Mouse (Mus musculus) kidney, embryonic 14.5 days (tissue): ENCODE measurements around the gene Agxt2. TPM values are rescaled to one million over a fixed set of nuclear protein-coding genes. Genes with fewer than 3 reads are reported as not detected.

Experiments
- ATAC-seq: fragments of 200-750 bp; cut with Nextera tagmentation; 2 replicates; pipeline ENCODE4 v1.8.0; 2017; ENCODE audit warnings: moderate number of reproducible peaks, mild to moderate bottlenecking, moderate TSS enrichment, moderate library complexity; ENCODE audit not compliant: low FRiP score, low TSS enrichment
- H3K27ac ChIP-seq: fragments of 300-500 bp; sonication (generic); 2 replicates; pipeline ENCODE4 v1.5.1; 2014; ENCODE audit warnings: low read depth, mild to moderate bottlenecking, low read length, moderate library complexity, mixed read lengths
- H3K27me3 ChIP-seq: fragments of 300-500 bp; sonication (generic); 2 replicates; pipeline ENCODE4 v1.6.1; 2014; ENCODE audit warnings: mild to moderate bottlenecking, low read length; ENCODE audit not compliant: control insufficient read depth, insufficient read depth
- H3K36me3 ChIP-seq: fragments of 300-500 bp; sonication (generic); 2 replicates; pipeline ENCODE4 v1.6.1; 2014; ENCODE audit warnings: low read length, mixed read lengths; ENCODE audit not compliant: control insufficient read depth, insufficient read depth
- H3K4me1 ChIP-seq: fragments of 300-500 bp; sonication (generic); 2 replicates; pipeline ENCODE4 v1.6.1; 2014; ENCODE audit warnings: low read length, mixed read lengths; ENCODE audit not compliant: control insufficient read depth, insufficient read depth
- H3K4me2 ChIP-seq: fragments of 300-500 bp; sonication (generic); replicated peaks from 2 replicates; pipeline ENCODE4 v1.6.1; 2014; ENCODE audit warnings: low read depth, mild to moderate bottlenecking, low read length
- H3K4me3 ChIP-seq: fragments of 300-500 bp; sonication (generic); 2 replicates; pipeline ENCODE4 v1.5.1; 2014; ENCODE audit warnings: mild to moderate bottlenecking, low read length
- H3K9ac ChIP-seq: fragments of 300-500 bp; sonication (generic); 2 replicates; pipeline ENCODE4 v1.6.1; 2014; ENCODE audit warnings: low read depth, mild to moderate bottlenecking, low read length, moderate library complexity
- H3K9me3 ChIP-seq: fragments of 300-500 bp; sonication (generic); 2 replicates; pipeline ENCODE4 v1.6.1; 2016; ENCODE audit warnings: low read length; ENCODE audit not compliant: control insufficient read depth
- WGBS: fragments of 180-500 bp; shearing (Covaris S2); extraction: QIAGEN DNeasy Blood & Tissue Kit; methylation state at CpG from one replicate; pipeline ENCODE4 v1.1.7; 2014; 5-methylcytosine and 5-hydroxymethylcytosine counted together
- polyA plus RNA-seq: library from polyadenylated mRNA; unstranded; fragments of >200 nt; fragmentation: Nextera tagmentation; extraction: Ambion mirVana; gene quantifications from 2 replicates; pipeline ENCODE4 v1.2.1, GENCODE M21; 2014

Agxt2 gene
- polyA plus RNA-seq, 1 experiment from 2014 or later: 1.5 TPM

GRCm38 (mm10) chr15:10366331-10366730 lies 8.0 kb downstream of the Agxt2 start:
- Histone ChIP-seq H3K27ac (no peak overlapping the region), H3K9me3 (no peaks in the 10 kb centered on the region), H3K36me3 (no peaks in the 10 kb centered on the region), H3K4me3 (no peak overlapping the region), H3K4me2 (no peak overlapping the region), H3K9ac (no peak overlapping the region), H3K4me1 (no peaks in the 10 kb centered on the region), H3K27me3 (no peaks in the 10 kb centered on the region)
- WGBS: 89% methylated on average over 2 of the region's 2 CpGs
- ATAC-seq: no peak

GRCm38 (mm10) chr15:10375404-10375803 lies 17.1 kb downstream of the Agxt2 start:
- Histone ChIP-seq H3K4me3 (no peak overlapping the region), H3K4me1 (no peaks in the 10 kb centered on the region), H3K9me3 (no peaks in the 10 kb centered on the region), H3K4me2 (no peak overlapping the region), H3K27me3 (no peaks in the 10 kb centered on the region), H3K9ac (no peak overlapping the region), H3K36me3 (no peaks in the 10 kb centered on the region), H3K27ac (no peak overlapping the region)
- 87% methylated on average over 3 of the region's 3 CpGs for WGBS
- ATAC-seq: no peak

DNA sequence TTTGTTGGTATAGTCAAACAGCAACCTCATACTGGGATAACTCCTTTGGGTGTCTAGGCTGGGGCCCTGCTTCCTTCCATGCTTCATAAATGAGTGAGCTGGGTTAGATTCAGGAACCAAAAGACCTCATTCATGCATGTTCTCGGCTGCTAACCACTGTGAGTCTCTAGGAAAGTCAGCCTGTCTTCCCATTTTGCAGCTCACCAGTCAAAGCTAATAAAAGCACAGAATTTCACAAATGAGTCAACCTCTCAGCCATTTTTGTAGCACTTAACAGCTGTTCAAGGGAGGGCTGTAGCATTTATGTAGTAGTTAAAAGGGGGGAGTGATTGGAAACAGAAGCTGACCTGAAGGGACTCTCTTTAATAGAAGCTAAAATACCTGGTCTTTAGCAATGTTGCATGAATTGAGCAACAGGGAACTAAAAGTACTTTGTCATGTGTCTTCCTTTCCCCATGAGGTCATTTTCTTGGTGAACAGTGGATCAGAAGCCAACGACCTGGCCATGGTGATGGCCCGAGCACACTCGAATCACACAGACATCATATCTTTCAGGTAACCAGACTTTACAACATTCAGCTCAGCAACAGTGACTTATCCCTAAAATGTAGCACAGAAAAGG lies 20.1 kb downstream of the Agxt2 start:
- Histone ChIP-seq H3K4me3 (no peak overlapping the region), H3K27ac (no peak overlapping the region), H3K4me2 (no peak overlapping the region), H3K27me3 (no peaks in the 10 kb centered on the region), H3K4me1 (no peaks in the 10 kb centered on the region), H3K9ac (no peak overlapping the region), H3K9me3 (no peaks in the 10 kb centered on the region), H3K36me3 (no peaks in the 10 kb centered on the region)
- WGBS: 91% methylated on average over 4 of the region's 4 CpGs
- ATAC-seq: no peak

DNA sequence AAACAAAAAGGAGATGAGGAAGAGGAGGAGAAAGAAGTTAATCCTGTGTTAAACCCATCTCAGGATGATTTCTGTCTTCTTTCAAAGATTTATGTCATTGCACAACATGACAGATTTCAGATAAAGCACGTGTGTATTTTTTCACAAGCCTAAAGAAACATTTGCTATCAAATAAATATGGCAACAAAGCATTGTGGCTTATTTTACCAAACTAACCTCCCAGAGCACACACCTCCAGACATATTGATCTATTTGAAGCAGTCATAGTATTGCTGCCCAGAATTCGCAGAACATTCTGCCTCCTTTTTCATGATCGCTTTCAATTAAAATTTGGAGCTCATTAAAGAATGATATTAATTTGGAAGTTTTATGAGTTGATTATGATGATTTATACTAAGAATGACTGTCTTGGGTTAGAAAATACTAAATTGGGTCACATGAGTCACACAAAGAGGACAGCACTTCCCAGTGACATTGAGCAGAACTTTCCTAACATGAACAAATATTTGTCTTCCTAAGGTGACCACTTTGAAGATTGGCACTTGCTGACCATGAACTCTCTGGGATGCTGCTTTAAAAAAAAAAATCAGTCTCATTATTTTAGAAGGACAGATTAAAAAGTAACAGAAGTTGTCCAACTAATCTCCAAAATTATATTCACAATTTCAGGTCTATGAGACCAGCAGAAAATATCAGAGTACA lies 21.6 kb downstream of the Agxt2 start:
- H3K4me2 ChIP-seq: no peak overlapping the region
- ATAC-seq: no peak
- H3K4me1 ChIP-seq: no peaks in the 10 kb centered on the region
- H3K9me3 ChIP-seq: no peaks in the 10 kb centered on the region
- no peaks in the 10 kb centered on the region for H3K36me3 ChIP-seq
- no peak overlapping the region for H3K4me3 ChIP-seq
- 90% methylated on average over 3 of the region's 3 CpGs for WGBS
- H3K9ac ChIP-seq: no peak overlapping the region
- no peak overlapping the region for H3K27ac ChIP-seq
- H3K27me3 ChIP-seq: no peaks in the 10 kb centered on the region

GRCm38 (mm10) chr15:10387263-10387662 lies 28.9 kb downstream of the Agxt2 start:
- Histone ChIP-seq H3K36me3 (no peaks in the 10 kb centered on the region), H3K27ac (no peak overlapping the region), H3K9ac (no peak overlapping the region), H3K4me3 (no peak overlapping the region), H3K4me2 (no peak overlapping the region), H3K9me3 (no peaks in the 10 kb centered on the region), H3K4me1 (no peaks in the 10 kb centered on the region), H3K27me3 (no peaks in the 10 kb centered on the region)
- 74% methylated on average over 2 of the region's 2 CpGs for WGBS
- ATAC-seq: no peak

- H3K27ac ChIP-seq: no peak overlapping the region
- H3K4me2 ChIP-seq: no peak overlapping the region
- H3K9ac ChIP-seq: no peak overlapping the region
- no peak overlapping the region for H3K4me3 ChIP-seq
- 69% methylated on average over 2 of the region's 2 CpGs for WGBS
- no peaks in the 10 kb centered on the region for H3K4me1 ChIP-seq
- peak; percentile 57; the same call in 1 of the 2 replicates for ATAC-seq
- no peaks in the 10 kb centered on the region for H3K36me3 ChIP-seq
- no peaks in the 10 kb centered on the region for H3K27me3 ChIP-seq
- H3K9me3 ChIP-seq: no peaks in the 10 kb centered on the region
Observed at GRCm38 (mm10) chr15:10399795-10400194, 41.5 kb downstream of the Agxt2 start.

DNA sequence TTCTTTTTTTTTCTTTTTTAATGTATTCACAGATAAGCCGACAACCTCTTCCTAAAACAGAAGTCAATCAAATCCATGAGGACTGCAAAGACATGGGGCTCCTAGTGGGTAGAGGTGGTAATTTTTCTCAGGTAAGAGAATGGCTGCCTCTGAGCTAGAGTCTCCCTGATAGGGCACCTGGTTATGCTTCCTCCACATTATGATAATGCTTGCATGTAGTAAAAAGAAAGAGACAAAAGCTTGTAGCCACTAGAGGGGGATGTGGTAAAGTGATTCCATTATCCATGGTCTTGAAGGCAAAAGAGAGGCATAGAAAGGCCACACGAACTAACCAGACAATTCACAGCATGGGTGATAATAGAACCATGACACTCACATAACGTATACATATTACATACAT lies 42.1 kb downstream of the Agxt2 start:
- no peak for ATAC-seq
- no peak overlapping the region for H3K4me2 ChIP-seq
- H3K27me3 ChIP-seq: no peaks in the 10 kb centered on the region
- H3K4me3 ChIP-seq: no peak overlapping the region
- no peaks in the 10 kb centered on the region for H3K4me1 ChIP-seq
- no peaks in the 10 kb centered on the region for H3K9me3 ChIP-seq
- H3K27ac ChIP-seq: no peak overlapping the region
- 69% methylated on average over 3 of the region's 3 CpGs for WGBS
- no peaks in the 10 kb centered on the region for H3K36me3 ChIP-seq
- no peak overlapping the region for H3K9ac ChIP-seq

- H3K27me3 ChIP-seq: no peaks in the 10 kb centered on the region
- no peaks in the 10 kb centered on the region for H3K36me3 ChIP-seq
- no peak overlapping the region for H3K4me2 ChIP-seq
- 92% methylated on average over 3 of the region's 3 CpGs for WGBS
- no peaks in the 10 kb centered on the region for H3K9me3 ChIP-seq
- no peaks in the 10 kb centered on the region for H3K4me1 ChIP-seq
- no peak overlapping the region for H3K9ac ChIP-seq
- H3K27ac ChIP-seq: no peak overlapping the region
- ATAC-seq: no peak
- H3K4me3 ChIP-seq: no peak overlapping the region
Observed at GRCm38 (mm10) chr15:10409842-10410241, 51.5 kb downstream of the Agxt2 start.

- no peak overlapping the region for H3K9ac ChIP-seq
- no peak overlapping the region for H3K4me3 ChIP-seq
- no peaks in the 10 kb centered on the region for H3K4me1 ChIP-seq
- 90% methylated on average over 2 of the region's 2 CpGs for WGBS
- no peaks in the 10 kb centered on the region for H3K27me3 ChIP-seq
- H3K9me3 ChIP-seq: no peaks in the 10 kb centered on the region
- H3K4me2 ChIP-seq: no peak overlapping the region
- no peak for ATAC-seq
- no peaks in the 10 kb centered on the region for H3K36me3 ChIP-seq
- no peak overlapping the region for H3K27ac ChIP-seq
Observed at GRCm38 (mm10) chr15:10410881-10411280, 52.5 kb downstream of the Agxt2 start.
